Mouse (Mus musculus) lung, adult 2 months (tissue): ENCODE measurements around the gene Igf2bp3.

Experiments used
- CTCF ChIP-seq: fragments of 200-500 bp; IDR thresholded peaks from 2 replicates; pipeline ENCODE4 v1.5.1; 2011; ENCODE audit warnings: mild to moderate bottlenecking, low read length, control low read depth; ENCODE audit not compliant: insufficient read depth
- POLR2A ChIP-seq: fragments of 200-500 bp; IDR thresholded peaks from 2 replicates; pipeline ENCODE4 v1.6.1; 2011; ENCODE audit warnings: low read depth, mild to moderate bottlenecking, control low read depth, low read length, borderline replicate concordance; ENCODE audit errors: extremely low read depth

DNA sequence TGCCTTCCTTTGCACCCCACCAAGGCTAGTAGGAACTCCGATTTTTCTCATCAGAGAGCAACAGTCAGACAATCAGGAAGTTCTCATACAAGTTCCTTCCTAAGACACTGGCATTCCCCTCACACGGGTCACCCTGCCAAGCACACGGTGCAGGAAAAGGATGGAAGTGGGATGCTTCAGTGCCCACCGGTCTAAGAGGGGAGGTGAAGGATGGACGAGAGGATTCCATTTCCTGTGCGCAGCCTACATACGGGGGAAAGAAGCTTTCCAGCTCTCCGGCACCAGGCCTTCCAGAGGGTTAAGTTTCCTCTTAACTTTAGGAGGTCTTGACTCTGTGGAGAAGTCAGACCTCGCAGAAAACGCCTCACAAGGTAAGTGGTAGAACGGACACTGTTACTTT is 50.1 kb downstream of the Igf2bp3 start:
- TF ChIP-seq POLR2A (no peak), CTCF (no peak)
